Mouse (Mus musculus): ENCODE measurements at regions not wholly inside any gene's neighbourhood (a gene's known extent, or its start where the extent isn't known, plus 50 kb on each side); places are given as distances from the start of the nearest gene placed in this dataset.
A peak's percentile ranks its signal among the peaks of the same experiment; 100 is the strongest.
"Not testable (repeated sequence)": the region's sequence is repeated elsewhere in the genome, so short reads cannot be mapped to it uniquely, and the experiment has no call there.

GRCm38 (mm10) chr13:66802558-66802957 lies 102.2 kb upstream of the Gm10767 start:
- H3K36me3 ChIP-seq; H3K9ac ChIP-seq; H3K9me3 ChIP-seq; ATAC-seq (ENCODE audit: extremely low read depth, insufficient number of reproducible peaks, low FRiP score, low TSS enrichment); H3K27me3 ChIP-seq (replicated peaks); H3K27ac ChIP-seq (replicated peaks); H3K4me3 ChIP-seq; H3K4me2 ChIP-seq; H3K4me1 ChIP-seq: not testable (repeated sequence)
- 66% methylated on average over 3 of the region's 3 CpGs for WGBS

GRCm38 (mm10) chr13:66807661-66808060 lies 97.1 kb upstream of the Gm10767 start:
- H3K4me1 ChIP-seq; H3K27ac ChIP-seq (replicated peaks); H3K36me3 ChIP-seq; H3K9me3 ChIP-seq; H3K9ac ChIP-seq; H3K27me3 ChIP-seq (replicated peaks); ATAC-seq (ENCODE audit: extremely low read depth, insufficient number of reproducible peaks, low FRiP score, low TSS enrichment): not testable (repeated sequence)
- WGBS, result 8% methylated on average over 28 of the region's 30 CpGs
- Histone ChIP-seq H3K4me2 (peak overlapping the region; percentile 51), H3K4me3 (peak overlapping the region; percentile 29)

Data from heart, embryonic 13.5 days (tissue).